Mouse (Mus musculus) forebrain, postnatal 0 days (tissue): ENCODE measurements around the gene Ints3. TPM values are rescaled to one million over a fixed set of nuclear protein-coding genes. Genes with fewer than 3 reads are reported as not detected.
A peak's percentile ranks its signal among the peaks of the same experiment; 100 is the strongest.

Experiments used
- ATAC-seq: fragments of 200-750 bp; cut with Nextera tagmentation; 2 replicates; pipeline ENCODE4 v1.8.0; 2017; ENCODE audit warnings: mild to moderate bottlenecking, moderate library complexity
- DNase-seq: peaks from one replicate; pipeline ENCODE4 v3.0.0-alpha.2; 2015
- H3K27ac ChIP-seq: fragments of 300-500 bp; sonication (generic); 2 replicates; pipeline ENCODE4 v1.5.1; 2014; ENCODE audit warnings: low read depth, mild to moderate bottlenecking, antibody characterized with exemption, low read length, moderate library complexity, mixed read lengths
- H3K27me3 ChIP-seq: fragments of 300-500 bp; sonication (generic); 2 replicates; pipeline ENCODE4 v1.6.1; 2014; ENCODE audit warnings: mild to moderate bottlenecking, low read length, mixed read lengths; ENCODE audit not compliant: insufficient read depth
- H3K36me3 ChIP-seq: fragments of 300-500 bp; sonication (generic); 2 replicates; pipeline ENCODE4 v1.6.1; 2014; ENCODE audit warnings: mild to moderate bottlenecking, moderate library complexity; ENCODE audit not compliant: insufficient read depth
- H3K4me1 ChIP-seq: fragments of 300-500 bp; sonication (generic); 2 replicates; pipeline ENCODE4 v1.6.1; 2014; ENCODE audit warnings: antibody characterized with exemption; ENCODE audit not compliant: insufficient read depth
- H3K4me2 ChIP-seq: fragments of 300-500 bp; sonication (generic); 2 replicates; pipeline ENCODE4 v1.6.1; 2014; ENCODE audit warnings: low read depth, mild to moderate bottlenecking, moderate library complexity
- H3K4me3 ChIP-seq: fragments of 300-500 bp; sonication (generic); 2 replicates; pipeline ENCODE4 v1.5.1; 2014; ENCODE audit warnings: low read depth, low read length, mixed read lengths
- H3K9ac ChIP-seq: fragments of 300-500 bp; sonication (generic); 2 replicates; pipeline ENCODE4 v1.6.1; 2014; ENCODE audit warnings: mild to moderate bottlenecking
- H3K9me3 ChIP-seq: fragments of 300-500 bp; sonication (generic); 2 replicates; pipeline ENCODE4 v1.6.1; 2016; ENCODE audit warnings: low read length
- CTCF ChIP-seq: sonication (generic); IDR thresholded peaks from 2 replicates; pipeline ENCODE4 v1.5.1; 2016; ENCODE audit warnings: antibody characterized with exemption, control low read depth, low read depth
- WGBS: fragments of 180-500 bp; shearing (Covaris S2); extraction: QIAGEN DNeasy Blood & Tissue Kit; methylation state at CpG from one replicate; pipeline ENCODE4 v1.1.7; 2014; 5-methylcytosine and 5-hydroxymethylcytosine counted together
- polyA plus RNA-seq: library from polyadenylated mRNA; unstranded; fragments of >200 nt; fragmentation: Nextera tagmentation; extraction: Ambion mirVana; gene quantifications from 2 replicates; pipeline ENCODE4 v1.2.1, GENCODE M21; 2015
- total RNA-seq: library from RNA; depleted of rRNA; stranded (reverse); fragments of >200 nt; gene quantifications from 2 replicates; pipeline ENCODE4 v1.2.3, GENCODE M21; 2014

Gene Ints3
- total and polyA plus RNA-seq, 2 experiments from 2014 or later, result 20.6 to 51.5 TPM

GRCm38 (mm10) chr3:90454931-90455330 lies 21.5 kb upstream of the Ints3 start:
- Histone ChIP-seq H3K4me2 (no peak overlapping the region), H3K27ac (no peak overlapping the region), H3K4me1 (no peaks in the 10 kb centered on the region), H3K4me3 (no peak overlapping the region), H3K9ac (no peak overlapping the region), H3K27me3 (no peaks in the 10 kb centered on the region), H3K9me3 (no peaks in the 10 kb centered on the region), H3K36me3 (no peaks in the 10 kb centered on the region)
- DNase-seq, result no peak
- WGBS, result 87% methylated on average over 14 of the region's 14 CpGs
- TF ChIP-seq CTCF, result no peak
- no peak for ATAC-seq

DNA sequence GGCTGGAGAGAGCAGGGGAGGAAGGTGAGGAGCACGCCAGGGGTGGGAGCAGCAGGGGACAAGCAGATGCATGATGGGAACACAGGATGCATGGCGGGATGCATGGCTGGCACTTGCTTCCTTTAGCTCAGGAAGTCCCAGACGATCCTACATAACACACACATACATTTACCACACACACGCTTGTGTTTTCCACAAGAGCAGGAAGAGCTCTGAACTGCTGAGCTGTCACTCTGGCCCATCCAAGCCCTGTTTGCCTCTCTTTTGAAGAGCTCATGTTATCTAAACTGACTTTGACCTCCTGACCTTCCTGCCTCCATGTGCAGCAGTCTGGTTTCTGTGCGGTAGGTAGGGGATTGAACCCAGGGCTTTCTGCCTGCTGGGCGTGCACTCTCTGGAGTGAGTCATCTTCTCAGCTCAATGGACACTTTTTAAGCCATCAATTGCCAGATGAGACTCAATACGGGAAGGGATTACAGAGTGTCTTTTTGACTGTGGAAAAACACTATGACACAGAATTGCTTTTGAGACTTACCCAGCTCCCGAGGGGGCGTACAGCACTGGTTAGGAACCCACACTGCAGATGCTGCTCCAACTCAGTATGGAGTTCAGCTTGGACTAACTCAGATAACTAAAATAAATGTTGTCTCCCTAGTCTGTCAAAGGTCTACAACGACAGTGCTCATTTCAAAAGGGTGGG lies 18.1 kb upstream of the Ints3 start:
- no peak for DNase-seq
- H3K9ac ChIP-seq, result no peak overlapping the region
- H3K36me3 ChIP-seq, result no peaks in the 10 kb centered on the region
- no peak overlapping the region for H3K4me3 ChIP-seq
- 0 out of 2 replicates have a peak, but pooled peaks cover 5% of the 10 kb centered on the region for H3K4me1 ChIP-seq
- TF ChIP-seq CTCF, result no peak
- H3K27ac ChIP-seq, result no peak overlapping the region
- no peak for ATAC-seq
- H3K4me2 ChIP-seq, result no peak overlapping the region
- WGBS, result 63% methylated on average over 10 of the region's 10 CpGs
- no peaks in the 10 kb centered on the region for H3K27me3 ChIP-seq
- no peaks in the 10 kb centered on the region for H3K9me3 ChIP-seq

GRCm38 (mm10) chr3:90450874-90451273 lies 17.5 kb upstream of the Ints3 start:
- Histone ChIP-seq H3K9me3 (no peaks in the 10 kb centered on the region), H3K27ac (no peak overlapping the region), H3K4me2 (no peak overlapping the region), H3K9ac (no peak overlapping the region), H3K36me3 (no peaks in the 10 kb centered on the region), H3K4me1 (peaks cover 11% of the 10 kb centered on the region; the same call in 1 of the 2 replicates), H3K4me3 (no peak overlapping the region), H3K27me3 (no peaks in the 10 kb centered on the region)
- DNase-seq (no peak), ATAC-seq (no peak)
- TF ChIP-seq CTCF, result no peak
- 39% methylated on average over 12 of the region's 12 CpGs for WGBS

GRCm38 (mm10) chr3:90448626-90449025 lies 15.2 kb upstream of the Ints3 start:
- no peak overlapping the region for H3K27ac ChIP-seq
- no peaks in the 10 kb centered on the region for H3K36me3 ChIP-seq
- H3K9ac ChIP-seq, result no peak overlapping the region
- WGBS, result 26% methylated on average over 6 of the region's 6 CpGs
- DNase-seq (no peak), ATAC-seq (no peak)
- no peak overlapping the region for H3K4me3 ChIP-seq
- peaks cover 13% of the 10 kb centered on the region; the same call in 1 of the 2 replicates for H3K4me1 ChIP-seq
- no peak overlapping the region for H3K4me2 ChIP-seq
- no peaks in the 10 kb centered on the region for H3K9me3 ChIP-seq
- no peaks in the 10 kb centered on the region for H3K27me3 ChIP-seq
- TF ChIP-seq CTCF, result no peak

- 45% methylated on average over 7 of the region's 7 CpGs for WGBS
- ATAC-seq (no peak), DNase-seq (no peak)
- Histone ChIP-seq H3K27ac (peak overlapping the region; percentile 65), H3K36me3 (no peaks in the 10 kb centered on the region), H3K27me3 (no peaks in the 10 kb centered on the region), H3K9ac (peak overlapping the region; percentile 52), H3K4me1 (peaks cover 13% of the 10 kb centered on the region; the same call in 1 of the 2 replicates), H3K4me2 (peak overlapping the region; percentile 52), H3K4me3 (peak overlapping the region; percentile 39), H3K9me3 (no peaks in the 10 kb centered on the region)
- no peak for TF ChIP-seq CTCF
These were observed 13.7 kb upstream of the Ints3 start for GRCm38 (mm10) chr3:90447123-90447494.

DNA sequence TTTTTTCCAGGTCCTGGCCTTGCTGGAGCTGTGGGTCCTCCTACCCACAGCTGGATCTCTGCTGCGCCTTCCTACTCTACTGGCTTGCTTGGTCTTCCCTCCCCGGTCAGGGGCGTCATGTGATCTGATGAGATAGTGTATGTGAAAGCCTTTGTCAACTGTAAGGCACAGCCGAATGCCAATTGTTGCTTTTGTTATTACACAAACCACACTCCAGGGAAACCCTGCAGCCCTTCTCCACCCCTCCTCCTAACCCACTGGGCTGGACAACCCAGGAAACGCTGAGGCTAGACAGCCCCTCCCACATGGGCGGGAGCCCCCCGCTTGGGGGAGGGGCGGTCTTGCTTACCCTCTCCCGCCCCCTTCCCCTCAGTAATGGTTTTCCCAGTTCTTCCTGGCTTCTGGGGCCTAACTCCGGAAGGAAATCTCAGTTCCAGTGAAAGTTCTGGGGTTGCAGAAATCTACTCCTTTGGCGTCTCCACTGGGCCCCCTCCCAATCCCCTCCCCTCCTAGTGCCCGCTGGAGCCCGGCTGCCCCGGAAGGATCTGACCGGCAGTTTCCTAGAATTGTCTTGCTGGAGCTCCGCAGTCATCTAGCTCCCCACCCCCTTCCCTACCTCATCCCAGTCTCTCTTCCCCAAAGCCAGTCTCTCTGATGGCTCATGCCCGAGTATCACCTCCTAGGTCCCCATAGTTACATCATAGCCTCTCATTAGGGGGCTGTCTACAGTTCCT lies 13.1 kb upstream of the Ints3 start:
- no peak for TF ChIP-seq CTCF
- H3K9me3 ChIP-seq, result no peaks in the 10 kb centered on the region
- H3K4me1 ChIP-seq, result peaks cover 13% of the 10 kb centered on the region; the same call in 1 of the 2 replicates
- H3K9ac ChIP-seq, result peak overlapping the region; percentile 52
- H3K4me2 ChIP-seq, result peak overlapping the region; percentile 52
- ATAC-seq, result peak; percentile 93
- no peaks in the 10 kb centered on the region for H3K36me3 ChIP-seq
- peak; percentile 87 for DNase-seq
- H3K4me3 ChIP-seq, result peak overlapping the region; percentile 39
- H3K27ac ChIP-seq, result peak overlapping the region; percentile 65
- H3K27me3 ChIP-seq, result no peaks in the 10 kb centered on the region
- WGBS, result 1% methylated on average over 17 of the region's 17 CpGs
